Mouse (Mus musculus): Measurements from ENCODE around the gene Mapk12. TPM values are rescaled to one million over a fixed set of nuclear protein-coding genes. Genes with fewer than 3 reads are reported as not detected.
A peak's percentile ranks its signal among the peaks of the same experiment; 100 is the strongest.

Gene Mapk12
- polyA plus RNA-seq, 1 experiment from 2014 or later: 19.1 TPM

- no peak for ATAC-seq (replicated peaks; ENCODE audit: insufficient number of reproducible peaks, insufficient read depth, low FRiP score, low read depth)
- no peak overlapping the region for H3K27ac ChIP-seq
- no peaks in the 10 kb centered on the region for H3K27me3 ChIP-seq
- peak overlapping the region; percentile 95; the same call in 1 of the 2 replicates for H3K4me2 ChIP-seq
- 94% methylated on average over 4 of the region's 4 CpGs for WGBS
- H3K9ac ChIP-seq: no peak overlapping the region
- no peaks in the 10 kb centered on the region for H3K9me3 ChIP-seq (replicated peaks)
- H3K4me1 ChIP-seq (replicated peaks): peaks cover 19% of the 10 kb centered on the region
- H3K36me3 ChIP-seq: peaks cover 43% of the 10 kb centered on the region
- no peak overlapping the region for H3K4me3 ChIP-seq
Observed at GRCm38 (mm10) chr15:89090662-89091061, 49.8 kb downstream of the Mapk12 start.

- Histone ChIP-seq H3K27ac (peak overlapping the region; percentile 83), H3K4me1 (replicated peaks) (peaks cover 19% of the 10 kb centered on the region), H3K36me3 (peaks cover 43% of the 10 kb centered on the region), H3K4me3 (peak overlapping the region; percentile 98), H3K27me3 (no peaks in the 10 kb centered on the region), H3K9ac (peak overlapping the region; percentile 94), H3K9me3 (replicated peaks) (no peaks in the 10 kb centered on the region), H3K4me2 (peak overlapping the region; percentile 95)
- peak; percentile 63 for ATAC-seq (replicated peaks; ENCODE audit: insufficient number of reproducible peaks, insufficient read depth, low FRiP score, low read depth)
- WGBS: 3% methylated on average over 67 of the region's 68 CpGs
Observed at GRCm38 (mm10) chr15:89089248-89090051, 51.1 kb downstream of the Mapk12 start.

GRCm38 (mm10) chr15:89088607-89089247 is 51.8 kb downstream of the Mapk12 start, which contains the start of gene Selenoo:
TSS of gene Selenoo (plus strand) at chr15:89089084.
- peak; percentile 94 for ATAC-seq (replicated peaks; ENCODE audit: insufficient number of reproducible peaks, insufficient read depth, low FRiP score, low read depth)
- Histone ChIP-seq H3K4me1 (replicated peaks) (peaks cover 19% of the 10 kb centered on the region), H3K36me3 (peaks cover 43% of the 10 kb centered on the region), H3K27ac (peak within 1 kb of the TSS; percentile 83), H3K4me2 (peak within 1 kb of the TSS; percentile 95), H3K9me3 (replicated peaks) (no peaks in the 10 kb centered on the region), H3K4me3 (peak within 1 kb of the TSS; percentile 98), H3K9ac (peak within 1 kb of the TSS; percentile 94), H3K27me3 (no peaks in the 10 kb centered on the region)
- WGBS: 2% methylated on average over 38 of the region's 38 CpGs

GRCm38 (mm10) chr15:89084826-89085225 is 55.7 kb downstream of the Mapk12 start:
- Histone ChIP-seq H3K9ac (no peak overlapping the region), H3K36me3 (peaks cover 54% of the 10 kb centered on the region), H3K27me3 (no peaks in the 10 kb centered on the region), H3K27ac (no peak overlapping the region), H3K4me1 (replicated peaks) (peaks cover 12% of the 10 kb centered on the region), H3K4me3 (no peak overlapping the region), H3K4me2 (no peak overlapping the region), H3K9me3 (replicated peaks) (no peaks in the 10 kb centered on the region)
- no peak for ATAC-seq (replicated peaks; ENCODE audit: insufficient number of reproducible peaks, insufficient read depth, low FRiP score, low read depth)
- 87% methylated on average over 2 of the region's 2 CpGs for WGBS

- Histone ChIP-seq H3K4me2 (no peak overlapping the region), H3K27me3 (no peaks in the 10 kb centered on the region), H3K36me3 (peaks cover 54% of the 10 kb centered on the region), H3K4me1 (replicated peaks) (0 out of 2 replicates have a peak, but pooled peaks cover 8% of the 10 kb centered on the region), H3K27ac (no peak overlapping the region), H3K4me3 (no peak overlapping the region), H3K9me3 (replicated peaks) (no peaks in the 10 kb centered on the region), H3K9ac (no peak overlapping the region)
- no peak for ATAC-seq (replicated peaks; ENCODE audit: insufficient number of reproducible peaks, insufficient read depth, low FRiP score, low read depth)
- 94% methylated on average over 1 of the region's 1 CpGs for WGBS
Observed at GRCm38 (mm10) chr15:89083906-89084305, 56.6 kb downstream of the Mapk12 start.

Small RNA genes lying within 50 kb of the gene (microRNA-seq; reads per million reads assigned to microRNA genes)
- gene Mir6958 (1.5 reads per million), gene Mir7118 (not detected)

Other genes starting within 250 kb of the Mapk12 start
- gene Ttll8, start 186.3 kb downstream of the Mapk12 start, polyA plus RNA-seq (2015; fragmentation: Nextera tagmentation; extraction: Ambion mirVana): not detected in 2 replicates
- gene Mlc1, start 161.7 kb downstream of the Mapk12 start, polyA plus RNA-seq (2015; fragmentation: Nextera tagmentation; extraction: Ambion mirVana): not detected in 2 replicates
- 69.4 and 76.5 TPM in 2 replicates for gene Mov10l1, start 157.8 kb downstream of the Mapk12 start, polyA plus RNA-seq (2015; fragmentation: Nextera tagmentation; extraction: Ambion mirVana)
- 1.5 and 1.7 TPM in 2 replicates for gene Panx2, start 81.0 kb downstream of the Mapk12 start, polyA plus RNA-seq (2015; fragmentation: Nextera tagmentation; extraction: Ambion mirVana)
- 40.8 and 56.4 TPM in 2 replicates for gene Trabd, start 65.6 kb downstream of the Mapk12 start, polyA plus RNA-seq (2015; fragmentation: Nextera tagmentation; extraction: Ambion mirVana)
- gene Selenoo, start 51.6 kb downstream of the Mapk12 start, polyA plus RNA-seq (2015; fragmentation: Nextera tagmentation; extraction: Ambion mirVana): 10.1 and 14.1 TPM in 2 replicates
- gene Tubgcp6, start 17.6 kb downstream of the Mapk12 start, polyA plus RNA-seq (2015; fragmentation: Nextera tagmentation; extraction: Ambion mirVana): 7.9 and 10.6 TPM in 2 replicates
- gene Hdac10, start 12.0 kb downstream of the Mapk12 start, polyA plus RNA-seq (2015; fragmentation: Nextera tagmentation; extraction: Ambion mirVana): 14.8 and 18.2 TPM in 2 replicates
- gene Mapk11, start 8.9 kb upstream of the Mapk12 start, polyA plus RNA-seq (2015; fragmentation: Nextera tagmentation; extraction: Ambion mirVana): 3.1 and 4.1 TPM in 2 replicates
- gene Plxnb2, start 40.1 kb upstream of the Mapk12 start, polyA plus RNA-seq (2015; fragmentation: Nextera tagmentation; extraction: Ambion mirVana): 76.5 and 109 TPM in 2 replicates
- 15.3 and 18.2 TPM in 2 replicates for gene Dennd6b, start 55.8 kb upstream of the Mapk12 start, polyA plus RNA-seq (2015; fragmentation: Nextera tagmentation; extraction: Ambion mirVana)
- 18.6 and 22.7 TPM in 2 replicates for gene Ppp6r2, start 70.8 kb upstream of the Mapk12 start, polyA plus RNA-seq (2015; fragmentation: Nextera tagmentation; extraction: Ambion mirVana)
- gene Sbf1, start 174.6 kb upstream of the Mapk12 start, polyA plus RNA-seq (2015; fragmentation: Nextera tagmentation; extraction: Ambion mirVana): 27.5 and 45.9 TPM in 2 replicates
- 0.19 and 0.60 TPM in 2 replicates for gene Adm2, start 182.0 kb upstream of the Mapk12 start, polyA plus RNA-seq (2015; fragmentation: Nextera tagmentation; extraction: Ambion mirVana)
- gene Miox, start 193.7 kb upstream of the Mapk12 start, polyA plus RNA-seq (2015; fragmentation: Nextera tagmentation; extraction: Ambion mirVana): 0.28 TPM in 1 of 2 replicates, not detected in the other
- gene Lmf2, start 215.0 kb upstream of the Mapk12 start, polyA plus RNA-seq (2015; fragmentation: Nextera tagmentation; extraction: Ambion mirVana): 43.0 and 57.7 TPM in 2 replicates
- 85.3 and 96.9 TPM in 2 replicates for gene Ncaph2, start 215.0 kb upstream of the Mapk12 start, polyA plus RNA-seq (2015; fragmentation: Nextera tagmentation; extraction: Ambion mirVana)
- gene Sco2, start 233.1 kb upstream of the Mapk12 start, polyA plus RNA-seq (2015; fragmentation: Nextera tagmentation; extraction: Ambion mirVana): 7.0 and 8.2 TPM in 2 replicates
- 1.2 and 1.3 TPM in 2 replicates for gene Tymp, start 236.3 kb upstream of the Mapk12 start, polyA plus RNA-seq (2015; fragmentation: Nextera tagmentation; extraction: Ambion mirVana)
- 0.96 and 1.1 TPM in 2 replicates for gene Odf3b, start 238.6 kb upstream of the Mapk12 start, polyA plus RNA-seq (2015; fragmentation: Nextera tagmentation; extraction: Ambion mirVana)
- gene Klhdc7b, start 244.2 kb upstream of the Mapk12 start, polyA plus RNA-seq (2015; fragmentation: Nextera tagmentation; extraction: Ambion mirVana): not detected in 2 replicates